Mouse (Mus musculus) hindbrain, embryonic 11.5 days (tissue): ENCODE measurements around the gene Pik3r1. TPM values are rescaled to one million over a fixed set of nuclear protein-coding genes. Genes with fewer than 3 reads are reported as not detected.

Source experiments
- ATAC-seq: fragments of 200-750 bp; cut with Nextera tagmentation; 2 replicates; pipeline ENCODE4 v1.8.0; 2017; ENCODE audit warnings: mild to moderate bottlenecking, moderate TSS enrichment, moderate library complexity; ENCODE audit not compliant: low FRiP score
- DNase-seq: peaks from one replicate; pipeline ENCODE4 v3.0.0-alpha.2; 2015; ENCODE audit warnings: low spot score
- H3K27ac ChIP-seq: fragments of 300-500 bp; sonication (generic); 2 replicates; pipeline ENCODE4 v1.5.1; 2014; ENCODE audit warnings: mild to moderate bottlenecking, low read depth, low read length
- H3K27me3 ChIP-seq: fragments of 300-500 bp; sonication (generic); 2 replicates; pipeline ENCODE4 v1.6.1; 2014; ENCODE audit warnings: mild to moderate bottlenecking, low read length, moderate library complexity, mixed read lengths; ENCODE audit not compliant: control insufficient read depth, insufficient read depth
- H3K36me3 ChIP-seq: fragments of 300-500 bp; sonication (generic); 2 replicates; pipeline ENCODE4 v1.6.1; 2014; ENCODE audit warnings: mild to moderate bottlenecking, low read length, moderate library complexity, mixed read lengths; ENCODE audit not compliant: control insufficient read depth, insufficient read depth
- H3K4me1 ChIP-seq: fragments of 300-500 bp; sonication (generic); replicated peaks from 2 replicates; pipeline ENCODE4 v1.6.1; 2014; ENCODE audit warnings: low read length, mixed read lengths; ENCODE audit not compliant: control insufficient read depth, insufficient read depth
- H3K4me2 ChIP-seq: fragments of 300-500 bp; sonication (generic); replicated peaks from 2 replicates; pipeline ENCODE4 v1.6.1; 2014; ENCODE audit warnings: mild to moderate bottlenecking, low read depth, low read length
- H3K4me3 ChIP-seq: fragments of 300-500 bp; sonication (generic); 2 replicates; pipeline ENCODE4 v1.5.1; 2014; ENCODE audit warnings: low read depth, low read length
- H3K9ac ChIP-seq: fragments of 300-500 bp; sonication (generic); 2 replicates; pipeline ENCODE4 v1.6.1; 2014; ENCODE audit warnings: low read depth, low read length
- H3K9me3 ChIP-seq: fragments of 300-500 bp; sonication (generic); 2 replicates; pipeline ENCODE4 v1.6.1; 2016; ENCODE audit warnings: low read length; ENCODE audit not compliant: control insufficient read depth
- WGBS: fragments of 180-500 bp; shearing (Covaris S2); extraction: QIAGEN DNeasy Blood & Tissue Kit; methylation state at CpG from one replicate; pipeline ENCODE4 v1.1.7; 2014; 5-methylcytosine and 5-hydroxymethylcytosine counted together
- polyA plus RNA-seq: library from polyadenylated mRNA; unstranded; fragments of >200 nt; fragmentation: Nextera tagmentation; extraction: Ambion mirVana; gene quantifications from 2 replicates; pipeline ENCODE4 v1.2.1, GENCODE M21; 2014

Gene Pik3r1
- polyA plus RNA-seq, 1 experiment from 2014 or later: 29.8 TPM

DNA sequence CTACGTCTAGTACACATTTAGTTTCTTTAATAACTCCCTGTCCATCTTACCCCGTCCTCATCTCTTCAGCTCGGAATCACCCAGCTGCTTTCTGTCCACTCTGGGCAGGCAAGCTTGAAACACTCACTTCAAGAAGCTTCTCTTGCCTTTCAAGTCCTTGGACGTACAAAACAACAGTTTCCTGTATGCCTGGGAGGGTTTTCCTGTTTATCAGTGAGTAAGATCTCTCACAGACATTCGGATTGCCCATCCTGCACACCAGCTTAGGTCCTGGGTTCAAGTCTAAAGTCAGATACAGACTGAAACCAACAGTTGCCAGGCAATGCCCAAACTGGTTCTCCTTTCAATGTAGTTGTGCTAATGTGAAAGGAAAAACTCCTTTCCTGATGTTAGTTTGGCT lies 23.1 kb downstream of the Pik3r1 start:
- DNase-seq: no peak
- no peak overlapping the region for H3K4me3 ChIP-seq
- H3K36me3 ChIP-seq: no peaks in the 10 kb centered on the region
- 84% methylated on average over 5 of the region's 5 CpGs for WGBS
- H3K9ac ChIP-seq: no peak overlapping the region
- no peak overlapping the region for H3K27ac ChIP-seq
- H3K27me3 ChIP-seq: no peaks in the 10 kb centered on the region
- ATAC-seq: no peak
- H3K4me2 ChIP-seq: no peak overlapping the region
- no peaks in the 10 kb centered on the region for H3K9me3 ChIP-seq
- no peaks in the 10 kb centered on the region for H3K4me1 ChIP-seq

GRCm38 (mm10) chr13:101744053-101744452 lies 24.0 kb downstream of the Pik3r1 start:
- DNase-seq: no peak
- 90% methylated on average over 2 of the region's 2 CpGs for WGBS
- no peaks in the 10 kb centered on the region for H3K27me3 ChIP-seq
- H3K4me3 ChIP-seq: no peak overlapping the region
- no peaks in the 10 kb centered on the region for H3K36me3 ChIP-seq
- H3K27ac ChIP-seq: no peak overlapping the region
- H3K9me3 ChIP-seq: no peaks in the 10 kb centered on the region
- H3K9ac ChIP-seq: no peak overlapping the region
- no peak overlapping the region for H3K4me2 ChIP-seq
- no peak for ATAC-seq
- H3K4me1 ChIP-seq: no peaks in the 10 kb centered on the region

GRCm38 (mm10) chr13:101743247-101743646 lies 24.8 kb downstream of the Pik3r1 start:
- H3K9me3 ChIP-seq: no peaks in the 10 kb centered on the region
- H3K4me1 ChIP-seq: no peaks in the 10 kb centered on the region
- no peaks in the 10 kb centered on the region for H3K27me3 ChIP-seq
- 76% methylated on average over 5 of the region's 8 CpGs for WGBS
- H3K9ac ChIP-seq: no peak overlapping the region
- ATAC-seq: no peak
- no peak overlapping the region for H3K4me3 ChIP-seq
- H3K27ac ChIP-seq: no peak overlapping the region
- H3K4me2 ChIP-seq: no peak overlapping the region
- DNase-seq: no peak
- no peaks in the 10 kb centered on the region for H3K36me3 ChIP-seq

DNA sequence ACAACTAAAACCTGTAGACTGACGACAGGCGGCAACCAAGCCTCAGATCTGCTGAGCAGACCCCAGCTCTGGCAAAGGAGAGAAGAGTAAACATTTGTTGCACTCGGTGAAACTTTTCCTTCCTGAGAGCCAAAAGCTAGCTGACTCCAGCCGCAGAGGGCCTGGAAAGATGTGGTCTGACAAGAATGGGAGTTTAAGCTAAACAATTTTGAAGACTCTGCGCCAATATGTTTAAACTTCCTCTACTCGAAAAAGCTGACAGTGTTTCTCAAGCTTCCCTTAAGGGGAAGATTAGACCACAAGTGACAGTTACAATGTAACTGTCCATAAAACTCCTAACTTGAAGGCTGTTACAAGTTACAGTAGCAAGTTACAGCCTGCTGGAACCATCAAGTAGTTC lies 25.4 kb downstream of the Pik3r1 start:
- 73% methylated on average over 6 of the region's 6 CpGs for WGBS
- no peak overlapping the region for H3K4me3 ChIP-seq
- ATAC-seq (no peak), DNase-seq (no peak)
- H3K9me3 ChIP-seq: no peaks in the 10 kb centered on the region
- H3K27me3 ChIP-seq: no peaks in the 10 kb centered on the region
- no peak overlapping the region for H3K9ac ChIP-seq
- H3K4me1 ChIP-seq: no peaks in the 10 kb centered on the region
- H3K27ac ChIP-seq: no peak overlapping the region
- no peaks in the 10 kb centered on the region for H3K36me3 ChIP-seq
- no peak overlapping the region for H3K4me2 ChIP-seq

- H3K27me3 ChIP-seq: no peaks in the 10 kb centered on the region
- WGBS: 90% methylated on average over 11 of the region's 11 CpGs
- no peaks in the 10 kb centered on the region for H3K9me3 ChIP-seq
- no peak for ATAC-seq
- H3K4me2 ChIP-seq: no peak overlapping the region
- H3K36me3 ChIP-seq: no peaks in the 10 kb centered on the region
- no peak overlapping the region for H3K9ac ChIP-seq
- H3K4me3 ChIP-seq: no peak overlapping the region
- no peak for DNase-seq
- H3K27ac ChIP-seq: no peak overlapping the region
- H3K4me1 ChIP-seq: no peaks in the 10 kb centered on the region
Observed at GRCm38 (mm10) chr13:101741530-101742309, 26.3 kb downstream of the Pik3r1 start.

DNA sequence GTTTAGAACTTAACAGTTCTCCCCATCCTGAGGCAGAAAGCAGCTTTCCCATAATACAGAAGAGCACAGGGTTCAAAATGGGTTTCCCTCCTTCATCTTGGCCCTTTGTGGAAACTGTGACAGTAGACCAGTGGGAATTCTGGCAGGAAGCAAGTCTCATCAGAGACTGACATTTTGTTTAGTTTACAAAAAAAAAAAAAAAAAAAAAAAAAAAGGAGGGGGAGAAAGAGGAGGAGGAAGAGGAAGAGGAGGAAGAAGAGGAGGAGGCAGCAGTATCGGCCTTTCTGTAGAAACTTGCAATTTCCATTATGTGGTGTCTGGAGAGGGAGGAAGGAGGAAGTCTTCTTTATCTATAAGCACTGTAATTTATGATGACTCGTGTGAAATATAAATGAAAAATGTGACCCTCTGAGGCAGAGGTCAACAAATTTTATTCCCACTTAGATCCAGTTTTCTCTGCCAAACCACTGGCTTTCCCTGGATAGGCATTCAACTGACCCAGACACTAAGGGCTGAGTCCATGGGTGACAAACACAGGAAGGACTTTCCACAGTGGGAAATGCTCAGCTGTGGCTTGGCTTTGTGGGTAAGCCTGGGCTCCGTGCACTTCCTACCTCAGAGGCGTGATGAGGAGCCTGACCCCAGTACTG lies 28.2 kb downstream of the Pik3r1 start:
- H3K9ac ChIP-seq: no peak overlapping the region
- ATAC-seq: no peak
- H3K9me3 ChIP-seq: no peaks in the 10 kb centered on the region
- H3K27me3 ChIP-seq: no peaks in the 10 kb centered on the region
- DNase-seq: no peak
- H3K27ac ChIP-seq: no peak overlapping the region
- H3K36me3 ChIP-seq: no peaks in the 10 kb centered on the region
- H3K4me2 ChIP-seq: no peak overlapping the region
- WGBS: 84% methylated on average over 4 of the region's 4 CpGs
- H3K4me3 ChIP-seq: no peak overlapping the region
- H3K4me1 ChIP-seq: no peaks in the 10 kb centered on the region

DNA sequence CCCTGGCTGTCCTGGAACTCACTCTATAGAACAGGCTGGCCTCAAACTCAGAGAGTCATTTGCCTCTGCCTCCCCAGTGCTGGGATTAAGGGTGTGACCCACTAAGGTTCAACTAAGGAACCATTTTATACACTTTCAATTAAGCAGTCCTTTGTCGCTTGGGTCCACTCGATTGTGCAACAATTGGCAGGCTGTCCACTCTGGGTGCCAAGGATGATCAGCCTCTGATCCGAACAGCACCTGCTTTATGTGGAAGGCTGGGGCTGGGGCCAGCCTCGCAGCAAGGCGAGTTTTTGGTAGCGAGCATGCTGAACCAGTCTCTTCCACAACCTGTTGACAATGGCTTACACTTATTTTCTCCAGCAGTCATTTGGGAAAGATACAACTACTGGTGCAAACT lies 29.2 kb downstream of the Pik3r1 start:
- Histone ChIP-seq H3K9me3 (no peaks in the 10 kb centered on the region), H3K4me3 (no peak overlapping the region), H3K4me2 (no peak overlapping the region), H3K27ac (no peak overlapping the region), H3K9ac (no peak overlapping the region), H3K27me3 (no peaks in the 10 kb centered on the region), H3K4me1 (no peaks in the 10 kb centered on the region), H3K36me3 (no peaks in the 10 kb centered on the region)
- DNase-seq (no peak), ATAC-seq (no peak)
- 85% methylated on average over 6 of the region's 6 CpGs for WGBS

DNA sequence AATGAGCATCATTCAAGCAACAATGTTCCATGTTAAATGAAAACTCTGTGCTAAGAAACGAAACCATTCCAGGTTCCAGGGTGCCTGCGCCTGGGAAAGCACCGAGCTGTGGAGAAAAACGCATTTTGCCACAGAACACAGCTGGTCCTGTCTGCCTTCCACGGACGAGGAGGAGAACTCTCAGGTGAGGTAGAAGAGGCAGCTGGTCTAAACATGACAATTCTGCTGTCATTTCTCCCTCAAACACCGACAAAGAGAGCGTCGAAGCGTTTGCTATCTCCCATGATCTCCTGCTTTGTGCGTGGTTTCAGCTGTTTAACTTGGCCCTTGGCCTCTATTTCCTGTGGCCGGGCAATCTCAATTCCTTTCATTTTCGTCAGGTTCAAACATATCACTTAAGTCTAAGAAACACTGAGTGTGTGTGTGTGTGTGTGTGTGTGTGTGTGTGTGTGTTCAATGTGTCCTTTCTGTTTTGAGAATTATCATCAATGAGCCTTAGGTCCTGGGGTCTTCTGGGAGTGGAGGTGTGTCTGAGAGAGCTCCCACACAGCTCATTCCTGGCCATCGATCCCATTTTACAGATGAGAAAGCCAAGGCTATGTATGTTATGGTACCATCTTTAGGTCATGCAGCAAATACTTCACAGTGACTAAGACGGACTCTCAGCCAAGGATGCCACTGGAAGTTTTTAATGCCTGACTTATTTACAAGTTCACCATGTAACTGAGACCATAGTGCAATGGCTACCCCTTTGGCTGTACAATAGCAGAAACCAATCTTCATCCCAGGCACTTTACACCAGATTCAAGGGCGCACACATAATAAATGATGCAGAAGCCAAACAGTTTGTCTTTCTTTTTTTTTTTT lies 31.3 kb downstream of the Pik3r1 start:
- H3K27ac ChIP-seq: no peak overlapping the region
- H3K9me3 ChIP-seq: no peaks in the 10 kb centered on the region
- no peak for ATAC-seq
- H3K4me2 ChIP-seq: no peak overlapping the region
- H3K27me3 ChIP-seq: no peaks in the 10 kb centered on the region
- H3K9ac ChIP-seq: no peak overlapping the region
- no peaks in the 10 kb centered on the region for H3K4me1 ChIP-seq
- H3K4me3 ChIP-seq: no peak overlapping the region
- no peaks in the 10 kb centered on the region for H3K36me3 ChIP-seq
- 73% methylated on average over 16 of the region's 16 CpGs for WGBS
- no peak for DNase-seq
